Mouse (Mus musculus): ENCODE measurements around the gene Parp8.
"Not testable (repeated sequence)": the region's sequence is repeated elsewhere in the genome, so short reads cannot be mapped to it uniquely, and the experiment has no call there.

Parp8 gene

GRCm38 (mm10) chr13:116962480-116963462, 62.6 kb downstream of the Parp8 start:
- DNase-seq (ENCODE audit: low spot score) = no peak

GRCm38 (mm10) chr13:116958776-116959589, 66.4 kb downstream of the Parp8 start:
- no peak for DNase-seq (ENCODE audit: low spot score)

GRCm38 (mm10) chr13:116957577-116957976, 67.8 kb downstream of the Parp8 start:
- DNase-seq (ENCODE audit: low spot score) = no peak

- DNase-seq (ENCODE audit: low spot score) = no peak
These were observed 74.0 kb downstream of the Parp8 start for GRCm38 (mm10) chr13:116951336-116951735.

- no peak for DNase-seq (ENCODE audit: low spot score)
These were observed 75.8 kb downstream of the Parp8 start for GRCm38 (mm10) chr13:116949527-116949926.

GRCm38 (mm10) chr13:116949056-116949455, 76.3 kb downstream of the Parp8 start:
- no peak for DNase-seq (ENCODE audit: low spot score)

- no peak for DNase-seq (ENCODE audit: low spot score)
These were observed 77.1 kb downstream of the Parp8 start for GRCm38 (mm10) chr13:116948299-116948659.

GRCm38 (mm10) chr13:116947611-116948298, 77.6 kb downstream of the Parp8 start:
- no peak for DNase-seq (ENCODE audit: low spot score)

- DNase-seq (ENCODE audit: low spot score) = no peak
These were observed 78.8 kb downstream of the Parp8 start for GRCm38 (mm10) chr13:116946566-116946965.

GRCm38 (mm10) chr13:116941280-116942015, 83.9 kb downstream of the Parp8 start:
- no peak for DNase-seq (ENCODE audit: low spot score)

- DNase-seq (ENCODE audit: low spot score) = no peak
These were observed 84.6 kb downstream of the Parp8 start for GRCm38 (mm10) chr13:116940761-116941160.

GRCm38 (mm10) chr13:116937019-116937418, 88.3 kb downstream of the Parp8 start:
- DNase-seq (ENCODE audit: low spot score) = not testable (repeated sequence)

GRCm38 (mm10) chr13:116917387-116917930, 107.9 kb downstream of the Parp8 start:
- no peak for DNase-seq (ENCODE audit: low spot score)

GRCm38 (mm10) chr13:116908284-116908683, 117.1 kb downstream of the Parp8 start:
- DNase-seq (ENCODE audit: low spot score) = no peak

GRCm38 (mm10) chr13:116903394-116903793, 121.9 kb downstream of the Parp8 start:
- no peak for DNase-seq (ENCODE audit: low spot score)

- no peak for DNase-seq (ENCODE audit: low spot score)
These were observed 126.9 kb downstream of the Parp8 start for GRCm38 (mm10) chr13:116898395-116898794.

- no peak for DNase-seq (ENCODE audit: low spot score)
These were observed 127.6 kb downstream of the Parp8 start for GRCm38 (mm10) chr13:116897711-116898110.

GRCm38 (mm10) chr13:116884422-116884942, 140.9 kb downstream of the Parp8 start:
- no peak for DNase-seq (ENCODE audit: low spot score)

GRCm38 (mm10) chr13:116882226-116882625, 143.1 kb downstream of the Parp8 start:
- no peak for DNase-seq (ENCODE audit: low spot score)

- DNase-seq (ENCODE audit: low spot score) = no peak
These were observed 145.7 kb downstream of the Parp8 start for GRCm38 (mm10) chr13:116879580-116880192.

All from urinary bladder, postnatal 10 days (tissue).